Mouse (Mus musculus) layer of hippocampus, postnatal 10 days (tissue): ENCODE data around the gene Siva1. TPM values are rescaled to one million over a fixed set of nuclear protein-coding genes. Genes with fewer than 3 reads are reported as not detected.

Source experiments
- DNase-seq, 2 experiments: peaks; one replicate each; pipeline ENCODE4 v3.0.0; 2021; ENCODE audit warnings: low spot score in 2 of 2
- microRNA-seq, 2 experiments: library from miRNA; unstranded; fragments of <30 nt; microRNA quantifications; one replicate each; pipeline ENCODE4 v1.2.0; 2021
- total RNA-seq, 2 experiments: library from RNA; stranded (reverse); gene quantifications; 2 replicates each; pipeline ENCODE4 v1.2.3; 2021

Gene Siva1
- total RNA-seq, 2 experiments from 2014 or later, result 17.0 to 19.5 TPM

DNA sequence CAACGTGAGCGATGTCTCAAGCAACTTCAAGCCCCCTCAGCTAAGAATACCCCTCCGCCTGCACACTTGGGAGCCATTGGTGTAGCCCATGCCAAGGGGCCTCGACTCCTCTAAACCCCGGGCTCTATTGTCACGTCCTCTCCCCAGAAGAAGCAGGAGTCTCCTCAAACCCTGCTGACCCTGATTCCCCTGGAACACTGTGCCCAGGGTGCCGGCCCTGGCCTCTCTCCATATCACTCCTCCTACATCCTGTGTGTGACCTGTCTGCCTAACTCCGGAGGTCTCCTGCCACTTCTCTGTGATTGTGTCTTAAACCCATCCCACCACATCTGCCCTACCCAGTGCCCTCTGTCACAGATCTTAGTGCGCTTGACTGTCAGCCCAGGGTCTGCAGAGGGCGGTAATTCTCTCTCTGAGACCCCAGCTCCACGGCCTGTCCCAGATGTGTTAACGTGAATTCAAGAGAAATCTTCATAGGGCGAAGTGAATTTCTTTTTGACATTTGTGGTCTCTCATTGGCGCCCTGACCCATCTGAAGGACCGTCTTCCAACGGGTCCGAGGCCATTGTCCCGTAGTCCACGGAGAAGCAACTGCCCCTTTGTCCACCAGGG is 33.6 kb downstream of the Siva1 start:
- no peak for DNase-seq

DNA sequence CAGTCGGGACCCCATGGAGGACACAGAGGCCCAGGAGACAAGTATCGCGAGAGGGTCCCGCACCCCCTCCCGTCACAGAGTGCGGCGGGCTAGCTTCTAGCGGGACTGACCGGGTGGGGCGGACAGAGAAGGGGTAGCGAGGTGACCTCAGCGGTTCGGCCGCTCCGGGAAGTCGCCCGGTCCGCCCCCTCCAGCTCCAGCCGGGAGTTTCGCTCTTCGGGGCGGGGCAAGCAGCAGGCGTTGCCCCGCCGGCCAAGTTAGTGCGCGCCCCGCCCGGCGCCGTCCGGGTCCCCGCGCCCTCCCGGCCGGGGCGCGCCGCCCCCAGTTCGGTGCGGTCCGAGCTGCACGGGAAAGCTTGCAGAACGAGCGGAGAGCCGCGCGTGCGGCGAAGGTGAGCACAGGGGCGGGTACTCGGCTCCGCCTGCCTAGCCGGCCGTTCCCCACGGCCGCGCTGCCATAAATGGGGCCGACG is 34.1 kb downstream of the Siva1 start, which contains the start of gene Zbtb42:
Zbtb42 (plus strand) TSS at position 274 of the 472 bp plus-strand sequence.
- no peak for DNase-seq

DNA sequence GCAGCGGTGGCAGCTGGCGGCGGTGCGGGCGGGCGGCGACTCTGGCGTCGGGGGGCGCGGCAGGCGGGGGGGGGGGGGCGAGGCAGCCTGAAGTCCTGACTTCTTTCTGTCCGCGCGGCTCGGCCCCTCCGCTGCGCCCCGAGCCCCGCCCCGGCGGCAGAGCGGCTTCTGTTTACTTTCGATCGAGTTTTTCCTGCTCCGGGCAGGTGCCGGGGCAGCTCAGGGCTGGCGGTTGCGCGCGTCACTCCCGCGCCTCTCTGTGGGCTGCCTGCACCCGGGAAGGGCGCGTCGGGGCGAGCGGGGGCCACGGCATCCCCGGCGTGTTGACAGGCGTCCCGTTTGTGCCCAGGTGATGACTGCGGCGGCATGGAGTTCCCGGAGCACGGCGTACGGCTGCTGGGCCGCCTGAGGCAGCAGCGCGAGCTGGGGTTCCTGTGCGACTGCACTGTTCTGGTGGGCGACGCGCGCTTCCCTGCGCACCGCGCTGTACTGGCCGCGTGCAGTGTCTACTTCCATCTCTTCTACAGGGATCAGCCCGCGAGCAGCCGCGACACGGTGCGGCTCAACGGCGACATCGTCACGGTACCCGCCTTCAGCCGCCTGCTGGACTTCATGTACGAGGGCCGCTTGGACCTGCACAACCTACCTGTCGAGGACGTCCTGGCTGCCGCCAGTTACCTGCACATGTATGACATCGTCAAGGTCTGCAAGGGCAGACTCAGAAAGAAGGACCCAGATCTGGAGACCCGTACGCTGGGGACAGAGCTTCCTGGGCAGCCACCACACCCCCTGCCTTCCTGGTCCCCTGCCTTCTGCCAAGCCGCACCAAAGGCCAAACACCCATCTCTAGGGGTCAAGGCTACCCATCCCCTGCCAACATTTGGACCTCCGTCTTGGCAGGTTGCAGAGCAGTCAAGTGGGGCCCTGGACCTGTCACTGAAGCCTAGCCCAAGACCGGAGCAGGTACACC is 34.8 kb downstream of the Siva1 start:
- no peak for DNase-seq

DNA sequence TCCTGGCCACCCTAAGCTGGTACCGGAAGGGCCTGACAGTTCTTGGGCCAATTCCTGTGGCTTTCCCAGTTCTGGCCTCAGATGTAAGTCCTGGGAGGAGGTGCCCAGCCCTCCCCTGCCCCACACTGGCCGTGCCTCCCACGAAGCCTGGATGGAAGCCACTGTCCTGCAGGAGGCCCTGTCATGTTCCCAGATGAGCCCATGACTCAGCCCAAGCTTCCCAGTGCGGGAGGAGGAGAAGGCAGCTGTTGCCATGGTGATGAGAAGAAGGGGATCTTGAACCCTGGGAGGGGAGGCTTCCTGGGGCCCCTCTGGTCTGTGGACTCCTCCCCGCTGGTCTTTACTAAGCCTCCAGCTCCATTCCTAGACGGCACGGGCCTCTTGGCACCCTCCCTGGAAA is 38.9 kb downstream of the Siva1 start:
- DNase-seq, result no peak

DNA sequence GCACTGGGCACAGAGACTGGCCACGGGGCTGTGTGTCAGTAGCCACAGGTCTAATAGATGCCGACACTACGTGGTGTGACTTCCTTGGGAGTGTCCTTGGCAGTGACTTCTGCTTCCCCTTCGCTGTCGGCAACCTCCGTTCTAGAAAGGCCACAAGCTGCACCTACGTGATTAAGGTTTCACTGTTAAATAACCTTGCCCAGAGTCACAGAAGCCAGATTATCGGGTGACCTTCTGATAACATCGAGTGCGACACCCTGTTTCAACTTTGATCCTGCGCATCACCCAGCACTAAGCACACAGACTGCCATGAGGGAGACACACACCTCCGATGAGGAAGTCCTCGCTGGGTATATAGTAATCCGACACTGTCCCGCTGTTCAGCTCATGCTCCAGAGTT is 44.0 kb downstream of the Siva1 start:
- DNase-seq, result no peak

DNA sequence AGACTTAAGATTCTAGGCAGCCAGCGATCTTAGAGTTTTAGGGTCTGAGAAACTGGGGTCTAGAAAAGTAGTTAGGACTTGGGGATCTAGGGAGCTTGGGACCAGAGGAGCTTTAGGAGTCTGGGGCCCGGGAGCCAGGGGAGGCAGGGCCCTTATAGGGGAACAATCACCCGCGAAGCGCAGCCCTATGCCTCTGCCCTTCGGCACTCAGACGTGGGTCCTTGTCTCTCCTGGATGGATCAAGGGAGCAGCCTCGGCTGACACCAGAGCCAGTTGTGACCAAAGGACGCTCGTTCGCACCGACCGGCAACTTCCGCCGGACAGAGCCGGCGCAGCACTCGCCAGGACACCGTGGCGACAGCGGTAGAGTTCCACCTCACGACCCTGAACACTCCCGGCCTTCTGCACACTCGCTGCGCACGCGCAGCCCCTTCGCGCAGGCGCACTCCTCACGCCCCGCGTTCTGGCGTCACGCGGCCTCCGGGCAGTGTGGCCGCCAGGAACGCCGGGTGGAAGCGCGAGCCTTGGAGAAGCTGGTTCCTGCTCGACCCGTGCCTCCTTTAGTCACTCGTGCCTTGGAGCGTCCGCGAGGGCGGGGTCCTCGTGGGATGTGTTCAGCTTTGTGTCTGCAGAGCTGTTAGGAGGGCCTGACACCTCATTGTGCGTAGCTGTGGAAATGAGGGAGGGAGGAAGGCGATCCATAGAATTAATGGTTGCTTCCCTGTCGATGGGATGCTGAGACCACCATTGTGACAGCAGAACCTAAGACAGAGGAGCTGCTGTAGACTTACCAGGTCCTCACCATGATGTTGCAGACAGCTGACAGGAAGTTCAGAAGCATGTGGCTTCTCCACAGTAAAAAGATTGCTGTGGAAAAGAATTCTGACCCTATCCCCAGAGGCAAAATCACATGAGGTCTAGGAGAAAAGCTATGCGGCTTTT is 49.0 kb downstream of the Siva1 start:
- peak; percentile 94 to 97 for DNase-seq

DNA sequence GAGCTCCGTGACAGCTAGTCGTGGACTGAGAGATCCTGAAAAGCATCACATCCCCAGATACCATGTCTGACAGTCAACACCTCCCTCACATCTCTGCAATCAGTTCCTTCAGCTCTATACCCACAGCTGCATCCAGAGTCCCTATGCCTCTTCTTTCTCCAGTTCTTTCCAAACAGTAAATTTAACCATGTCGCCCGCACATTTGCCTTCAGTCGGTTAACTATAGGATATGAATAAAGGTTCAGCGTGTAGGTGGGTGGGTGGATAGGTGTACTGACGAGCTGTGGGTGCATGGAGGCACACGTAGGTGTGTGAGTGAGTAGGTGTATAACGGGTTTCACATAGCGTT is 49.6 kb downstream of the Siva1 start:
- no peak for DNase-seq

DNA sequence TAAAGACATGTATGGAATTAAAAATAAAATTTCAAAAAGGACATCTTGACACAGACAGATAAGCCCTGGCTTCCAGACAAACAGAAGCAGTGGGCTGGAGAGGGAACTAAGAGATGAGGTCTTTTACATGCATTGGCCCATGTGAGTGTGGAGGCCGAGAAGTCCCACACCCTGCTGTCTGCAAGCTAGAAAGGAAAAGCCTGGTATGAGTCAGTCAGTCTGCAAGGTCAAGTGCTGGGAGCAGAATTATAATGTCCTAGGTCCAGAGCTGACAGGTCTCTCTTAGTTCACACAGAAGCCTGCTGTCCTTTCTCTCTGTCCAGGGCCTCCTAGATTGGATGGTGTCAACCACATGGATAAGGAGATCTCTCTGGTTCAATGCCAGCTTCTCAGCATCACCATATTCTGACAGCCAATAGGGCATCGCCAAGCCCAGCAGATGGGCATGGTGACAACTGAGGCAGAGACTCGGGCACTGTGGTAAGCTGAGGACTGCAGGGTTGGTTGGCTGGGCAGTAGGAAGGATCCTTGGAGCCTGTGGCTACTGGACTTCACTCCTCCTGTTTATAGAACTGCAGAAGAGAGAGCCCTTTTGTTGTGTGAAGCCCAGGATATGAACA is 52.4 kb downstream of the Siva1 start:
- DNase-seq, result no peak

Small RNA genes within 50 kb of the gene (microRNA-seq; reads per million reads assigned to microRNA genes)
- gene Mir6939, result 1.3 to 2.5 reads per million in 2 experiments

Other genes starting within 250 kb of the Siva1 start
- gene A530016L24Rik, start 155.2 kb upstream of the Siva1 start, total RNA-seq, result 1 to 10 TPM in 1 of 2 experiments, under 1 TPM in 1; 0.96 to 1.3 TPM
- 100 to 1,000 TPM; 108 to 118 TPM for gene Tmem179, start 127.9 kb upstream of the Siva1 start, total RNA-seq
- 10 to 100 TPM; 80.9 to 91.4 TPM for gene Inf2, start 55.9 kb upstream of the Siva1 start, total RNA-seq
- gene Adssl1, start 24.6 kb upstream of the Siva1 start, total RNA-seq, result 1 to 10 TPM; 2.1 to 2.4 TPM
- gene Akt1, start 30.2 kb downstream of the Siva1 start, total RNA-seq, result 100 to 1,000 TPM; 182 to 185 TPM
- gene Zbtb42, start 34.1 kb downstream of the Siva1 start, total RNA-seq, result under 1 TPM; 0.33 to 0.80 TPM
- gene Cep170b, start 75.8 kb downstream of the Siva1 start, total RNA-seq, result 100 to 1,000 TPM; 180 to 199 TPM
- gene Pld4, start 116.0 kb downstream of the Siva1 start, total RNA-seq, result 10 to 100 TPM in 1 of 2 experiments, 1 to 10 TPM in 1; 9.2 to 11.7 TPM
- gene Ahnak2, start 158.0 kb downstream of the Siva1 start, total RNA-seq, result 10 to 100 TPM; 11.8 to 17.1 TPM
- 10 to 100 TPM; 12.3 to 15.5 TPM for gene Clba1, start 164.3 kb downstream of the Siva1 start, total RNA-seq
- gene Cdca4, start 184.7 kb downstream of the Siva1 start, total RNA-seq, result 10 to 100 TPM in 1 of 2 experiments, 1 to 10 TPM in 1; 8.8 to 13.0 TPM
- gene Gpr132, start 223.5 kb downstream of the Siva1 start, total RNA-seq, result not detected